Mouse (Mus musculus) kidney, adult 2 months (tissue): ENCODE measurements at regions not wholly inside any gene's neighbourhood (a gene's known extent, or its start where the extent isn't known, plus 50 kb on each side); places are given as distances from the start of the nearest gene placed in this dataset.

Experiments used
- CTCF ChIP-seq: fragments of 200-500 bp; conservative IDR thresholded peaks from 2 replicates; pipeline ENCODE4 v1.5.1; 2011; ENCODE audit warnings: low read depth, mild to moderate bottlenecking, control low read depth, low read length, moderate library complexity, mixed read lengths; ENCODE audit not compliant: insufficient read depth, insufficient read length
- POLR2A ChIP-seq: fragments of 200-500 bp; IDR thresholded peaks from one replicate; pipeline ENCODE4 v1.6.1; 2011; ENCODE audit warnings: low read depth, low read length, control low read depth

DNA sequence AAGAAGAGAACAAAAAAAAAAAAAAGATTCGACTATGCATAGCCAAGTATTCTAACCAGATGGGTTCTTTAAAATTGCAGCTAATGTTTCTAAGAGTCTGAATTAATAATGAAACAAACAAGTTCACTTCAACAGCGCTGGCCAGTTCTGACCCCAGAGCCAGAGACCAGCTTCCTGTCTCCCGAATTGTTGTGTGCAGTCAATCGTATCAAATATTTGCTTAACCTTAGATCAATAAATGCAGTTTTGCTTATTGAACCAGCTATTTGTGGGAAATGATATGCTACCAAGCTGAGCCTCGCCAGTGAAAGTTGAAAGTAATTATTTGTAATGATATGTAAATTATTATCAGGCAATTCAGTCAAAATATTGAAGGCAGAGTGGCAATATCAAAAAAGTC, 287.4 kb upstream of the Tmem132c start:
- TF ChIP-seq CTCF (no peak), POLR2A (no peak)
